Mouse (Mus musculus): Measurements from ENCODE around the gene Stambp. TPM values are rescaled to one million over a fixed set of nuclear protein-coding genes. Genes with fewer than 3 reads are reported as not detected.

Stambp gene
- total RNA-seq, 4 experiments from 2014 or later = 36.2 to 39.9 (median 37.7) TPM

GRCm38 (mm10) chr6:83571840-83572667 is 475 bp downstream of the Stambp start:
- peak; percentile 89 to 91 for DNase-seq (ENCODE audit: low spot score in 2 of 2)

DNA sequence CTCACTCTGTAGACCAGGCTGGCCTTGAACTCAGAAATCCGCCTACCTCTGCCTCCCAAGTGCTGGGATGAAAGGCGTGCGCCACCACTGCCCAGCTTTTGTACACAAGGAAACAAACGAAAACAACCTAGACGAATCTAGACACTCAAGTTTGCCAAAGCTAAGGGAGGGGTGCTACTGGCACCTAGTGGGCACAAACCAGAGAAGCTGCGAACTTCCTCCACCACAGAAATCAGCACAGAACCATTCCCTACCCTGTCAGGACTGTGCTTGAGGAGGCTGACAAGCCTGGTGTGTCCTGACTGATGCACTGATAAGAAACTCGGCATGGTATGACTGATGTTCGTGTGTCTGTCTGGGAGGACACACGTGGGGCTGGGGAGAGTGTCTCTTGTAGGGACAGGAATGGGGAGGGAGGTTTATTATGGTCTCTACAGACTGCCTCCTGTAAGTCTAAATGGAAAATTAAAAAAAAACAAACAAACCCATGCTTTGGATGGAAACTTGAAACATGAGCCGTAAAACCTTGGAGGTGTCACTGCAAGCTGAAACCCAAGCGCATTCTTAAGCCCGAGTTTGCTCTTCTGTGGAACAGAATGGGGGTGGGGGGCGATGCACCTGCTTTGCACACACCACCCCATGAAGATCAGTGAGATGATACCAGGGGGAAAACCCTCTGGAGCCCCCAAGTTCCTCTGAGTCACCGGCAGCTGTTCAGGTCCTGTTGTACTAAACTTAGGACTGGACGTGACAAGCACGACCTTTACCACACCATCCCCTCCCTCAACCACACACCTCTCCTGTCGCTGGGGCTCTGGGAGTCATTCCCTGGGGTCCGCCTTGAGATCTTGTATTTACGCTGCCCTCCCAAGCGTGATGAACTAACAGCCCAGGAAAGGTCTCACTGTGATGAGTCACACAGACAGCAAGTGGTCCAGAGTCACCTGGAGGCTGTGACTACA is 3.3 kb downstream of the Stambp start:
- DNase-seq (ENCODE audit: low spot score in 2 of 2) = no peak

GRCm38 (mm10) chr6:83555972-83556371 is 16.6 kb downstream of the Stambp start:
- DNase-seq (ENCODE audit: low spot score in 2 of 2) = no peak

- DNase-seq (ENCODE audit: low spot score in 2 of 2) = no peak
Measured at GRCm38 (mm10) chr6:83548346-83548745, 24.2 kb downstream of the Stambp start.

DNA sequence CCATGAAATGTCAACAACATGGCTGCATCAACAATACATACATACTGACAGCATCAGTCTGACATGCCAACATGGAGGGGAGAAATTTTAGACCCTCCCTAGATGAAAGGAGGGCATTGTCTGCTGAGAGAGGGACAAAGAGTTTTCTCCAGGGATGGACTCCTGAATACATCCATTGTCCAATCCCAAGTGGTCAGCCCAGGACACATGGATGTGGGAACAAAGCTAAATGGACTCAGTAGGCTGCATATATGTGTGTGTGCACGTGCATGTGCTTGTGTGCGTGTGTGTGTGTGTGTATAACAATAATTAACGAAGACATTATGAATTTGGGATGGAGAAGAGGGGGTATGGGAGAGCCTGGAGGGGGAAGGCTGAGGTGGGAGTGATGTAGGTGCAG is 26.8 kb downstream of the Stambp start:
- no peak for DNase-seq (ENCODE audit: low spot score in 2 of 2)

- peak in 1 of 2 experiments; percentile 29 for DNase-seq (ENCODE audit: low spot score in 2 of 2)
Measured at GRCm38 (mm10) chr6:83541756-83542456, 30.6 kb downstream of the Stambp start.

- peak in 1 of 2 experiments; percentile 36 for DNase-seq (ENCODE audit: low spot score in 2 of 2)
Measured at GRCm38 (mm10) chr6:83540017-83540416, 32.5 kb downstream of the Stambp start.

DNA sequence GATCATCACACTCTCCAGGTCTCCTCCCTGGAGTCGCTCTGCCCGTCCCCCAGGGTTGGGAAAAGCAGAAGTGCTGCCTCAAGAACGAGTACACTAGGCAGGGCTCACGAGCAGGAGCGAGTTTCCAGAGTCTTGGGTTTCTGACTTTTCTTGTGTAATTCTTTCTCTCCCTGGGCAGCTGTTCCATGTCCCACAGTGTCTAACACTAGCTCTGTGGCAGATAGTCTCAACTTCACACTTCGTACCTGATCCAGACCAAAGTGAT is 35.8 kb downstream of the Stambp start:
- no peak for DNase-seq (ENCODE audit: low spot score in 2 of 2)

- no peak for DNase-seq (ENCODE audit: low spot score in 2 of 2)
Measured at GRCm38 (mm10) chr6:83536028-83536794, 36.3 kb downstream of the Stambp start, which contains the start of gene Actg2. TSS of gene Actg2 (minus strand) at chr6:83536265.

- DNase-seq (ENCODE audit: low spot score in 2 of 2) = no peak
Measured at GRCm38 (mm10) chr6:83532608-83533007, 39.9 kb downstream of the Stambp start.

GRCm38 (mm10) chr6:83523194-83523593 is 49.3 kb downstream of the Stambp start:
- no peak for DNase-seq (ENCODE audit: low spot score in 2 of 2)

DNA sequence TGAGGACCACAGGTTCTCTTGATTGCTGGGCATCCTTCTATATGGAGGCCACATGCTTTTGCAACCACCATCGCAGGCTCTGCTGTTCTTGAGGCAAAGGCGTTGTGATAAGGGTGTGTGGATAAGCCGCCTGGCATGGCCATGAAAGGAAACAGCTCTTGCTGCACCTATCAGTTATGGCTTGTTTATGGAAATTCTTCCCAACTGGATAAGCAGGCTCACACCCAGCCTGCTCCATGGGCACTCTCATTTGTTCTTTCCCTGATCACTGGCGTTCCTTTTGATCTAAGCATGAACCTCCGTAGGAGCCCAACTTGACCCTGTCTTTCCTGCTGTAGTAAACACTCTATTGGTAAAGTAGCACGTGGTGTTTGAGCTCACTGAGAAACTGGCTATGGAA is 50.7 kb downstream of the Stambp start:
- DNase-seq (ENCODE audit: low spot score in 2 of 2) = no peak

GRCm38 (mm10) chr6:83518637-83519036 is 53.9 kb downstream of the Stambp start:
- no peak for DNase-seq (ENCODE audit: low spot score in 2 of 2)

- no peak for DNase-seq (ENCODE audit: low spot score in 2 of 2)
Measured at GRCm38 (mm10) chr6:83515172-83515571, 57.4 kb downstream of the Stambp start.

DNA sequence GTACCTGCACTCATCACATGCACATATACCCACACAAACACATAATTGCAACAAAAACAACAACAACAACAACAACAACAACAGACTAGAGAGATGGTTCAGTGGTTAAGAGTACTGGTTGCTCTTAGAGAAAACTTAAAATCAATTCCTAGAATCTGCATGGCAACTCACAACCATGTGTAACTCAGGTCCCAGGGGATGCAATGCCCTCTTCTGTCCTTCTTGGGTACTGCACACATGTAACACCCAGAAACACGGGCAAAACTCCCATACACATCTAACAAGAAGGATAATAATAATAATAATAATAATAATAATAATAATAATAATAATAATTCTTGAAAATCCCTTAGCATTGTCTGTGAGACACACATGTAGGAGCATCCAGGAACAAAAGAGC is 60.0 kb downstream of the Stambp start:
- DNase-seq (ENCODE audit: low spot score in 2 of 2) = peak in 1 of 2 experiments; percentile 58

DNA sequence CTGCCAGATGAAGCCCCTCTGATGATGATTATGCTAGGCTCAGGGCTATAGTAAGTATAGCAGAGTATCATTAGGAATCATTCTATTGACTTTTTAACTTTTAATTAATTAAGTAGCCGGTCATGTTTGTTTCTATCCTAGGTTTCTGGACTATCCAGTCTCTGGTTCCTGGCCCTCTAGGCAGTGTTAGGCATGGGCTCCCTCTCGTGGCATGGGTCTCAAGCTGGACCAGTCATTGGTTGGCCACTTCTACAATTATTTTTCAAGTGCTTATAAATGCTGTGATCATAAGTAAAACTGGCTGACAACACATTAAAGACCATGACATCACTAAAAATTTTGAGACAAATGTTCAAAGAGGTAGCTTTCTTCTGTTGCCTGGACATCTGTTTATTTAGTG is 62.3 kb downstream of the Stambp start:
- DNase-seq (ENCODE audit: low spot score in 2 of 2) = no peak

- peak; percentile 41 to 65 for DNase-seq (ENCODE audit: low spot score in 2 of 2)
Measured at GRCm38 (mm10) chr6:83509442-83509841, 63.1 kb downstream of the Stambp start.

DNA sequence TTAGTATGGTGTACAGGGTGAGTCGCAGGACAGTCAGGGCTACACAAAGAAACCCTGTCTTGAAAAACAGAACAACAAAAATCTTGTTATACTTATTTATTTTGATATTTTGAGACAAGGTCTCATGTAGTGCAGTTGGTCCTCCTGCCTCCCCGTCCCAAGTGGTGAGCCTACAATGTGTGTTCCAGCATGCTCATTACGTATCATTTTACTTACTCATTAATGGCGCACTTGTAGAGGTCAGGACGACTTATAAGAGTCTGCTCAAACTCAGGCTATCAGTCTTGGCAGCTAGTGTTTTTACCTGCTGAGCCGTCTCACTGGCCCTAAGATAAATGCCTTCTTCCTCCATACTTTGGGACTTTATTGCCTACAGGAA is 65.4 kb downstream of the Stambp start:
- no peak for DNase-seq (ENCODE audit: low spot score in 2 of 2)

DNA sequence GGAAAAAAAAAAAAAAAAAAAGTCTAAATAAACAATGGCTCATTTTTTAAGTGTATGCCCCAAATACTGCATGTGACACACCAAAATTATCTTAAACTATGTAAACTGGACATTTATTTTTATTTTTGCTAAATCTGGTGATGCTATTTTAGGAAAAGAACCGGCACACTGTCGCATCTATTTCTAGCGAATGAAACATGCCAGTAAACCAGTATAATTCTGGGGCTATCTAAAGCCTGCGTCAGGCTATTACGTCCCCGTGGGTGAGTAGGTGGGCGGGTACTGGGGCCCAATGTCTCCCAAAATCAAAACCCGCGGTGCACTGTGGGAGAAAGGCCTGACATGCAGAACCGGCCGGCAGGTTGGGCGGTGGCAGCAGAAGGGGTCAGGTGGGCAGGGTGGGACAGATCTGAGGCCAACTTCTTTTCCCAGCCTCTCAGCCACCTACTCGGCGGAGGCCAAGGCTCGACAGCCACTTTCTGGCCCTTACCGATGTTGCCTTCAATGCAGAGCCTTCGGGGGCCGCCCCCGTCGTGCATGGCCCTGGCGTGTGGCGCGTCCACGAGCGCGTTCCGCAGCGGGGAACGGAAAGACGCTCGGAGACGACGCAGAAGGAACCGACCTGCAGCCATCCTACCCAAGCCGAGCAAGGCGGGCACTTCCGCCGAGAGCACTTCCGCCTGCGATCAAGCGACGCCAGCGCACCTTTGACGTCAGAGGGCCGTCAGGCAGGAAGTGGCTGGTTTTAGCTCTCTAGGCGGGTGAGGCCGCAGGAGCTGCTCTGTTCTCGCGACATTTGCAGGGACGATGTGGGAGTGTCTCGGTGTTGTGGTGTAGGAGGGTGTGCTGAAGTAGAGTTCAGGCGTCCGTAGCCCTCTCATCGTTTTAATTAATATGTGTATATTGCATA is 66.0 kb downstream of the Stambp start, which contains the start of gene Dguok:
Gene Dguok, minus strand, starts transcription at position 712 of the 910 bp plus-strand sequence.
- peak; percentile 98 for DNase-seq (ENCODE audit: low spot score in 2 of 2)

- DNase-seq (ENCODE audit: low spot score in 2 of 2) = no peak
Measured at GRCm38 (mm10) chr6:83505554-83505953, 67.0 kb downstream of the Stambp start.

Data from layer of hippocampus, adult 8-10 months (tissue).